Mouse (Mus musculus) forebrain, embryonic 11.5 days (tissue): ENCODE results near the gene Prkag2. TPM values are rescaled to one million over a fixed set of nuclear protein-coding genes. Genes with fewer than 3 reads are reported as not detected.

Experiments
- ATAC-seq: fragments of 200-750 bp; cut with Nextera tagmentation; replicated peaks from 2 replicates; pipeline ENCODE4 v1.8.0; 2017; ENCODE audit warnings: moderate TSS enrichment; ENCODE audit not compliant: low FRiP score
- DNase-seq: peaks from one replicate; pipeline ENCODE4 v3.0.0-alpha.2; 2017; ENCODE audit warnings: low spot score
- H3K27ac ChIP-seq: fragments of 300-500 bp; sonication (generic); 2 replicates; pipeline ENCODE4 v1.5.1; 2014; ENCODE audit warnings: low read depth, low read length
- H3K27me3 ChIP-seq: fragments of 300-500 bp; sonication (generic); 2 replicates; pipeline ENCODE4 v1.6.1; 2014; ENCODE audit warnings: mild to moderate bottlenecking, low read length, mixed read lengths; ENCODE audit not compliant: control insufficient read depth, insufficient read depth
- H3K36me3 ChIP-seq: fragments of 300-500 bp; sonication (generic); 2 replicates; pipeline ENCODE4 v1.6.1; 2014; ENCODE audit warnings: mild to moderate bottlenecking, low read length, moderate library complexity, mixed read lengths; ENCODE audit not compliant: control insufficient read depth, insufficient read depth
- H3K4me1 ChIP-seq: fragments of 300-500 bp; sonication (generic); replicated peaks from 2 replicates; pipeline ENCODE4 v1.6.1; 2014; ENCODE audit warnings: low read length, mixed read lengths; ENCODE audit not compliant: control insufficient read depth, insufficient read depth
- H3K4me2 ChIP-seq: fragments of 300-500 bp; sonication (generic); 2 replicates; pipeline ENCODE4 v1.6.1; 2014; ENCODE audit warnings: low read depth, mild to moderate bottlenecking, low read length, moderate library complexity, mixed read lengths; ENCODE audit not compliant: severe bottlenecking
- H3K4me3 ChIP-seq: fragments of 300-500 bp; sonication (generic); 2 replicates; pipeline ENCODE4 v1.5.1; 2014; ENCODE audit warnings: low read depth, low read length
- H3K9ac ChIP-seq: fragments of 300-500 bp; sonication (generic); 2 replicates; pipeline ENCODE4 v1.6.1; 2014; ENCODE audit warnings: low read length
- H3K9me3 ChIP-seq: fragments of 300-500 bp; sonication (generic); 2 replicates; pipeline ENCODE4 v1.6.1; 2016; ENCODE audit warnings: low read length, mixed read lengths; ENCODE audit not compliant: control insufficient read depth
- WGBS: fragments of 180-500 bp; shearing (Covaris S2); extraction: QIAGEN DNeasy Blood & Tissue Kit; methylation state at CpG from one replicate; pipeline ENCODE4 v1.1.7; 2014; 5-methylcytosine and 5-hydroxymethylcytosine counted together
- polyA plus RNA-seq: library from polyadenylated mRNA; unstranded; fragments of >200 nt; fragmentation: Nextera tagmentation; extraction: Ambion mirVana; gene quantifications from 2 replicates; pipeline ENCODE4 v1.2.1, GENCODE M21; 2014

Gene Prkag2
- polyA plus RNA-seq, 1 experiment from 2014 or later, result 54.4 TPM

GRCm38 (mm10) chr5:24970552-24971275 is 129.7 kb downstream of the Prkag2 start:
- H3K4me3 ChIP-seq, result no peak overlapping the region
- no peaks in the 10 kb centered on the region for H3K27me3 ChIP-seq
- no peak overlapping the region for H3K27ac ChIP-seq
- H3K9me3 ChIP-seq, result no peaks in the 10 kb centered on the region
- no peaks in the 10 kb centered on the region for H3K36me3 ChIP-seq
- no peak overlapping the region for H3K9ac ChIP-seq
- H3K4me2 ChIP-seq, result no peak overlapping the region
- H3K4me1 ChIP-seq, result no peaks in the 10 kb centered on the region
- 96% methylated on average over 8 of the region's 8 CpGs for WGBS
- ATAC-seq (no peak), DNase-seq (no peak)

GRCm38 (mm10) chr5:24969241-24969880 is 131.1 kb downstream of the Prkag2 start:
- Histone ChIP-seq H3K9me3 (no peaks in the 10 kb centered on the region), H3K4me3 (no peak overlapping the region), H3K4me1 (no peaks in the 10 kb centered on the region), H3K36me3 (no peaks in the 10 kb centered on the region), H3K27ac (no peak overlapping the region), H3K27me3 (no peaks in the 10 kb centered on the region), H3K4me2 (no peak overlapping the region), H3K9ac (no peak overlapping the region)
- ATAC-seq (no peak), DNase-seq (no peak)
- 67% methylated on average over 11 of the region's 11 CpGs for WGBS

- WGBS, result 32% methylated on average over 8 of the region's 8 CpGs
- no peak overlapping the region for H3K4me2 ChIP-seq
- H3K27me3 ChIP-seq, result no peaks in the 10 kb centered on the region
- no peaks in the 10 kb centered on the region for H3K4me1 ChIP-seq
- H3K4me3 ChIP-seq, result no peak overlapping the region
- no peaks in the 10 kb centered on the region for H3K9me3 ChIP-seq
- no peaks in the 10 kb centered on the region for H3K36me3 ChIP-seq
- H3K27ac ChIP-seq, result no peak overlapping the region
- DNase-seq (no peak), ATAC-seq (no peak)
- no peak overlapping the region for H3K9ac ChIP-seq
Measured at GRCm38 (mm10) chr5:24968792-24969191, 131.7 kb downstream of the Prkag2 start.

- Histone ChIP-seq H3K36me3 (no peaks in the 10 kb centered on the region), H3K4me2 (no peak overlapping the region), H3K4me1 (no peaks in the 10 kb centered on the region), H3K9ac (no peak overlapping the region), H3K4me3 (no peak overlapping the region), H3K27ac (no peak overlapping the region), H3K9me3 (no peaks in the 10 kb centered on the region), H3K27me3 (no peaks in the 10 kb centered on the region)
- 75% methylated on average over 7 of the region's 7 CpGs for WGBS
- ATAC-seq, result no peak
- no peak for DNase-seq
Measured at GRCm38 (mm10) chr5:24967898-24968535, 132.4 kb downstream of the Prkag2 start.

GRCm38 (mm10) chr5:24963776-24964175 is 136.7 kb downstream of the Prkag2 start:
- H3K4me3 ChIP-seq, result no peak overlapping the region
- no peak overlapping the region for H3K27ac ChIP-seq
- no peak overlapping the region for H3K4me2 ChIP-seq
- H3K9me3 ChIP-seq, result no peaks in the 10 kb centered on the region
- no peak overlapping the region for H3K9ac ChIP-seq
- DNase-seq (no peak), ATAC-seq (no peak)
- H3K4me1 ChIP-seq, result no peaks in the 10 kb centered on the region
- no peaks in the 10 kb centered on the region for H3K36me3 ChIP-seq
- 88% methylated on average over 4 of the region's 4 CpGs for WGBS
- no peaks in the 10 kb centered on the region for H3K27me3 ChIP-seq

GRCm38 (mm10) chr5:24960791-24961190 is 139.7 kb downstream of the Prkag2 start:
- H3K27ac ChIP-seq, result no peak overlapping the region
- DNase-seq (no peak), ATAC-seq (no peak)
- no peaks in the 10 kb centered on the region for H3K36me3 ChIP-seq
- H3K4me1 ChIP-seq, result no peaks in the 10 kb centered on the region
- no peak overlapping the region for H3K4me2 ChIP-seq
- no peak overlapping the region for H3K4me3 ChIP-seq
- H3K9ac ChIP-seq, result no peak overlapping the region
- 89% methylated on average over 5 of the region's 5 CpGs for WGBS
- H3K9me3 ChIP-seq, result no peaks in the 10 kb centered on the region
- H3K27me3 ChIP-seq, result no peaks in the 10 kb centered on the region

- Histone ChIP-seq H3K27ac (no peak overlapping the region), H3K4me2 (no peak overlapping the region), H3K27me3 (no peaks in the 10 kb centered on the region), H3K36me3 (no peaks in the 10 kb centered on the region), H3K4me1 (no peaks in the 10 kb centered on the region), H3K9ac (no peak overlapping the region), H3K9me3 (no peaks in the 10 kb centered on the region), H3K4me3 (no peak overlapping the region)
- DNase-seq (no peak), ATAC-seq (no peak)
- WGBS, result 82% methylated on average over 3 of the region's 3 CpGs
Measured at GRCm38 (mm10) chr5:24959758-24960157, 140.7 kb downstream of the Prkag2 start.

- no peaks in the 10 kb centered on the region for H3K36me3 ChIP-seq
- no peak overlapping the region for H3K9ac ChIP-seq
- H3K27me3 ChIP-seq, result no peaks in the 10 kb centered on the region
- no peak overlapping the region for H3K4me2 ChIP-seq
- ATAC-seq (no peak), DNase-seq (no peak)
- H3K9me3 ChIP-seq, result no peaks in the 10 kb centered on the region
- H3K27ac ChIP-seq, result no peak overlapping the region
- H3K4me1 ChIP-seq, result no peaks in the 10 kb centered on the region
- no peak overlapping the region for H3K4me3 ChIP-seq
- 85% methylated on average over 5 of the region's 5 CpGs for whole genome bisulfite sequencing
Measured at GRCm38 (mm10) chr5:24958596-24958995, 141.8 kb downstream of the Prkag2 start.
